Mouse (Mus musculus) liver, embryonic 16.5 days (tissue): ENCODE results near the gene Pcnp. TPM values are rescaled to one million over a fixed set of nuclear protein-coding genes. Genes with fewer than 3 reads are reported as not detected.

Experiments used
- ATAC-seq: fragments of 200-750 bp; cut with Nextera tagmentation; 2 replicates; pipeline ENCODE4 v1.8.0; 2017; ENCODE audit warnings: low read depth, mild to moderate bottlenecking, moderate number of reproducible peaks, moderate library complexity
- H3K27ac ChIP-seq: fragments of 300-500 bp; sonication (generic); 2 replicates; pipeline ENCODE4 v1.5.1; 2014; ENCODE audit warnings: mild to moderate bottlenecking, low read length
- H3K27me3 ChIP-seq: fragments of 300-500 bp; sonication (generic); 2 replicates; pipeline ENCODE4 v1.6.1; 2014; ENCODE audit warnings: low read depth, low read length, mixed read lengths; ENCODE audit not compliant: control insufficient read depth, insufficient read depth
- H3K36me3 ChIP-seq: fragments of 300-500 bp; sonication (generic); 2 replicates; pipeline ENCODE4 v1.6.1; 2014; ENCODE audit warnings: mild to moderate bottlenecking; ENCODE audit not compliant: control insufficient read depth, insufficient read depth
- H3K4me1 ChIP-seq: fragments of 300-500 bp; sonication (generic); 2 replicates; pipeline ENCODE4 v1.6.1; 2014; ENCODE audit warnings: low read depth, low read length, mixed read lengths; ENCODE audit not compliant: control insufficient read depth
- H3K4me2 ChIP-seq: fragments of 300-500 bp; sonication (generic); 2 replicates; pipeline ENCODE4 v1.6.1; 2014; ENCODE audit warnings: low read depth, low read length, mixed read lengths
- H3K4me3 ChIP-seq: fragments of 300-500 bp; sonication (generic); 2 replicates; pipeline ENCODE4 v1.5.1; 2014; ENCODE audit warnings: low read depth, mild to moderate bottlenecking, low read length
- H3K9ac ChIP-seq: fragments of 300-500 bp; sonication (generic); 2 replicates; pipeline ENCODE4 v1.6.1; 2014; ENCODE audit warnings: low read depth, low read length
- H3K9me3 ChIP-seq: fragments of 300-500 bp; sonication (generic); replicated peaks from 2 replicates; pipeline ENCODE4 v1.6.1; 2016; ENCODE audit warnings: low read length; ENCODE audit not compliant: control insufficient read depth
- WGBS: fragments of 180-500 bp; shearing (Covaris S2); extraction: QIAGEN DNeasy Blood & Tissue Kit; methylation state at CpG from one replicate; pipeline ENCODE4 v1.1.7; 2014; ENCODE audit not compliant: insufficient replicate concordance; 5-methylcytosine and 5-hydroxymethylcytosine counted together
- polyA plus RNA-seq: library from polyadenylated mRNA; unstranded; fragments of >200 nt; fragmentation: Nextera tagmentation; extraction: Ambion mirVana; gene quantifications from 2 replicates; pipeline ENCODE4 v1.2.1, GENCODE M21; 2015

Gene Pcnp
- polyA plus RNA-seq, 1 experiment from 2014 or later, result 76.6 TPM

DNA sequence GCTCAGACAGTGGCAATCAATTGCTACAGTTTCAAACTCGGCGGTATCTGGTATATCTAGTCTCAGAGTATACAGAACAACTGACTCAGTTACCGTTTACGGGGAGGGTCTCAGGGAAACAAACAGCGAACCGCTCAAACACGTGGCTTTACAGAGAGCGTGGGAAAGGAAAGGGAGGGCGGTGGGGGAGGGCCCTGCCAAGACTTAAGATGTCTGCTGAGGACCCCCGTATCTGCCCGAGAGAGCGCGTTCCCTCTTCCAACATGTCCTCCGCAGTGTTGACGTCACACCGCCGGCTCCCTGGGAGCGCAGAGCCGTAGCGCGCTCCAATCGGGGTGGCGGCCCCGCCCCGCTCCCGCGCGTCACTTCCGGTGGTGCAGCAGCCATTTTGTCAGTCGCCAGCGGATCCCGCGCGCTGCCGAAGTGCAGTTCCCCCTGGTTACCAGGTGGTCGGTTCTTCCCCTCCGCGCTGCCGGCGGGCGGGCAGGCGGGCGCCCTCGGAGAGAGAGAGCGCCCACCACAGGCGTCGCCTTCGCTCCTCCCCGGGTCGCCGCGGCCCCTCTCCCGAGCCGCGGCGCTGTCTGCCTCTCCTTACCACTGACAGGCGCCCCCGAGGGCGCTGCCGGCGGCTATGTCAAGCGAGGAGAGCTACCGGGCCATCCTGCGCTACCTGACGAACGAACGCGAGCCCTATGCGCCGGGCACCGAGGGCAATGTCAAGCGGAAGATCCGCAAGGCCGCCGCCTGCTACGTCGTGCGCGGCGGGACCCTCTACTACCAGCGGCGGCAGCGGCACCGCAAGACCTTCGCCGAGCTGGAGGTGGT is 55.9 kb downstream of the Pcnp start, which contains the start of gene Zbtb11:
Gene Zbtb11 (plus strand): TSS at position 453 of the 825 bp plus-strand sequence.
- H3K4me2 ChIP-seq, result peak within 1 kb of the TSS; percentile 92
- under 1% methylated on average over 78 of the region's 86 CpGs for WGBS
- peaks cover 25% of the 10 kb centered on the region for H3K4me1 ChIP-seq
- H3K4me3 ChIP-seq, result peak within 1 kb of the TSS; percentile 99
- H3K9me3 ChIP-seq, result no peaks in the 10 kb centered on the region
- H3K27me3 ChIP-seq, result no peaks in the 10 kb centered on the region
- H3K9ac ChIP-seq, result peak within 1 kb of the TSS; percentile 98
- H3K27ac ChIP-seq, result peak within 1 kb of the TSS; percentile 94
- peaks cover 32% of the 10 kb centered on the region for H3K36me3 ChIP-seq
- ATAC-seq, result peak; percentile 91

DNA sequence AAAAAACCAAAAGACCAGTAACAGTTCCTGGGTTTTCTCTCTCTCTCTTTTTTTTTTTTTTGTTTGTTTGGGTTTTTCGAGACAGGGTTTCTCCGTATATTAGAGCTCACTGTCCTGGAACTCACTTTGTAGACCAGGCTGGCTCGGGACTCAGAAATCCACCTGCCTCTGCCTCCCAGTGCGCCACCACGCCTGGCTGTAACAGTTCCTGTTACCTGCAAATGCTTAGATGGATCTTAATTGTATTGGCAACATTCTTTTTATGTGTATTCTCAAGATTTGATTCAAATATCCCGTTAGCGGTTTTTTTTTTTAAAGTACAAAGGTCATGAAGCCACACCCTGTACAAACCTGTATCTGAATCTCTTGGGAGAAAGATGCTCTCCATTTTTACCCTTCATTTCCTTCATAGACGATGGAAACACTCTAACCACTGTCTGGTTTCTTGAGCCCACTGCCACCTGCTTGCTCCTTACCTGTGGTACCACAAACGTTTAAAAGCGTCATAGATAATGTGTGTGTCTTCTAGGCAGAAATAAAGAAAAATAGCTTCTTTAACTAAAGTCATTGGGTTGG is 56.8 kb downstream of the Pcnp start:
- no peak for ATAC-seq
- Histone ChIP-seq H3K4me1 (peaks cover 27% of the 10 kb centered on the region), H3K9me3 (no peaks in the 10 kb centered on the region), H3K4me3 (peak overlapping the region; percentile 99), H3K4me2 (peak overlapping the region; percentile 71), H3K27ac (peak overlapping the region; percentile 94), H3K36me3 (peaks cover 35% of the 10 kb centered on the region), H3K27me3 (no peaks in the 10 kb centered on the region), H3K9ac (peak overlapping the region; percentile 98)
- WGBS, result 45% methylated on average over 10 of the region's 10 CpGs

GRCm38 (mm10) chr16:55971735-55972615 is 57.6 kb downstream of the Pcnp start:
- Histone ChIP-seq H3K27me3 (no peaks in the 10 kb centered on the region), H3K4me1 (peaks cover 32% of the 10 kb centered on the region), H3K9ac (no peak overlapping the region), H3K36me3 (peaks cover 35% of the 10 kb centered on the region), H3K27ac (peak overlapping the region; percentile 12; the same call in 1 of the 2 replicates), H3K4me2 (no peak overlapping the region), H3K9me3 (no peaks in the 10 kb centered on the region), H3K4me3 (no peak overlapping the region)
- no peak for ATAC-seq
- WGBS, result 64% methylated on average over 6 of the region's 6 CpGs

DNA sequence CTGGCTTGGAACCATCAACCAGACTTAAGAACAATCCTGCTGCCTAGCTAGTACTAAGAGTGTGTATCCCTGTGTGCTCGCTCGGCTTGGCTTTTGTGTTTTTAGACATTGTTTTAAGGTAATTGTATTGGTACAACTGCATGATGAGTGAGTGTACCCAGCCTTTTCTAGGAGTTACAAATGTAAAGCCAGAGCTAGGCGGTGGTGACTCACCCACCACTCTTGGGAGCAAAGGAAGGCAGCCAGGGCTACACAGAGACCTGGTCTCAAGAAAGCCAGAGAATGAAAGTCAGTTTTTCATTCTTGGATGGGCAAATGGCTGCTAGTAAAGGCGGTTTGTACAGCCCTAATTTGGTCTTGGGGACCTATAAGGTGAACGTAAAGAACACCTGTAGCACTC is 59.1 kb downstream of the Pcnp start:
- Histone ChIP-seq H3K27me3 (no peaks in the 10 kb centered on the region), H3K27ac (no peak overlapping the region), H3K9me3 (no peaks in the 10 kb centered on the region), H3K9ac (no peak overlapping the region), H3K4me1 (peaks cover 28% of the 10 kb centered on the region), H3K4me2 (no peak overlapping the region), H3K36me3 (peaks cover 35% of the 10 kb centered on the region), H3K4me3 (no peak overlapping the region)
- no peak for ATAC-seq
- WGBS, result 87% methylated on average over 5 of the region's 5 CpGs

DNA sequence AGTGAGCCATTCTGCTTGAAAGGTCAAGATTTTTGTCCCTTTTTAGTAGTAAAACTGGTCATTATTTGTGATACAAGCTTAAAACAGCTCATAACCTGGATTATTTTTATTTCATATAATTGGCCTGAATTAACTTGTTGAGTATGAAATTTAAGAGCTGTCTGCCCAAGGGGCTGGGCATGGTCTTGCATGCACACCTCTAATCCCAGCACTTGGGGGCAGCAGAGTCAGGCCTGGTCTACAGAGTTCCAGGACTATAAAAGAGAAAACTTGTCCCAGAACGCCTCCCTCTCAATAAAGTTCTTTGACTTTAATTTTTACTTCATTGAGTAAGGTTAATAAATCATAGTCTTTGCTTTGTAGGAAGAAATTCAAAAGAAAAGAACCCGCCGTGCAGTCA is 60.4 kb downstream of the Pcnp start:
- Histone ChIP-seq H3K9me3 (no peaks in the 10 kb centered on the region), H3K27ac (no peak overlapping the region), H3K9ac (no peak overlapping the region), H3K27me3 (no peaks in the 10 kb centered on the region), H3K4me2 (no peak overlapping the region), H3K4me3 (no peak overlapping the region), H3K4me1 (peaks cover 25% of the 10 kb centered on the region), H3K36me3 (peaks cover 35% of the 10 kb centered on the region)
- 77% methylated on average over 3 of the region's 3 CpGs for WGBS
- ATAC-seq, result no peak

GRCm38 (mm10) chr16:55967221-55967620 is 62.3 kb downstream of the Pcnp start:
- H3K27me3 ChIP-seq, result no peaks in the 10 kb centered on the region
- peak overlapping the region; percentile 88 for H3K4me2 ChIP-seq
- H3K36me3 ChIP-seq, result peaks cover 34% of the 10 kb centered on the region
- peak overlapping the region; percentile 71 for H3K9ac ChIP-seq
- no peak for ATAC-seq
- peak overlapping the region; percentile 66 for H3K27ac ChIP-seq
- no peaks in the 10 kb centered on the region for H3K9me3 ChIP-seq
- 13% methylated on average over 1 of the region's 1 CpGs for WGBS
- H3K4me1 ChIP-seq, result peaks cover 18% of the 10 kb centered on the region
- H3K4me3 ChIP-seq, result peak overlapping the region; percentile 72

GRCm38 (mm10) chr16:55966212-55966871 is 63.2 kb downstream of the Pcnp start, which contains the start of gene Rpl24:
TSS of gene Rpl24 (plus strand) at chr16:55966275.
- peaks cover 18% of the 10 kb centered on the region for H3K4me1 ChIP-seq
- peak within 1 kb of the TSS; percentile 72 for H3K4me3 ChIP-seq
- H3K27ac ChIP-seq, result peak within 1 kb of the TSS; percentile 66
- no peaks in the 10 kb centered on the region for H3K9me3 ChIP-seq
- no peaks in the 10 kb centered on the region for H3K27me3 ChIP-seq
- under 1% methylated on average over 42 of the region's 42 CpGs for WGBS
- peak within 1 kb of the TSS; percentile 71 for H3K9ac ChIP-seq
- peaks cover 28% of the 10 kb centered on the region for H3K36me3 ChIP-seq
- H3K4me2 ChIP-seq, result peak within 1 kb of the TSS; percentile 88
- peak; percentile 94 for ATAC-seq

DNA sequence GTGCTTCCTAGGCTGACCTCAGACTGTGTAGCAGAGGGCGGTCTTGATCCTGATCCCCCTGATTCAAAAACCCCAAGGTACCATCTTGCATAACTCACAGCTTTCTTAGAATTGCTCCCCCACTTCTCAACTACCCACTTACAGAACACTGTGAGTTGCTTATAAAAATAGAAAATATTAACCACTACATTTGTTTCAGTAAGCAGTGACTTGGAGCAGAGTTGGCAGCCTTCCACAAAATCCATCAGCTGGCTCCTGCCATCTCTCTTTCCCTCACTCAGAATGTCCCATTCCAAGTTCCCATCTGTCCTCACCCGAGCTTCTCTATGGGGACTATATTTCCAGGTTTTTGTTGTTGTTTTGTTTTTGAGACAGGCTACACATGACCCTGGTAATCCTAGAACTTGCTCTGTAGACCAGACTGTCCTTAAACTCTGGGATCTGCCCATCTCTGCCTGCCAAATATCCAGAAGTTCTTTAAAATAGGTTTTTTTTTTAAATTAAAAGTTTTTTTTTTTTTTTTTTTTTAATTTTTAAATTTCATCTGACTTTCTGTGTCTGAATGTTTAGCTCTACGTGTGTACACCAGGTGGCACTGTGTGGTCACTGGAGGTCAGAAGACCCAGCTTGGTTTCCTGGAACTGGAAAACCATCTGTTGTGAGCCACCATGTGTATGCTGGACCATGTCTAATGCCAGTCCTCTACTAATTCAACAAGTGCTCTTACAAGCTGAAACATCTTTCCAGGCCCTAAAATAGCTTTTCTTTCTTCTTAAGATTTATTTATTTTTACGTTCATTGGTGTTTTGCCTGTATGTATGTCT is 65.2 kb downstream of the Pcnp start:
- 53% methylated on average over 4 of the region's 4 CpGs for WGBS

More for the DNA sequence above, 65.2 kb downstream of the Pcnp start:
- Histone ChIP-seq H3K27ac (no peak overlapping the region), H3K36me3 (peaks cover 8% of the 10 kb centered on the region), H3K4me3 (no peak overlapping the region), H3K9me3 (no peaks in the 10 kb centered on the region), H3K9ac (no peak overlapping the region), H3K27me3 (no peaks in the 10 kb centered on the region), H3K4me2 (no peak overlapping the region), H3K4me1 (peaks cover 15% of the 10 kb centered on the region)
- ATAC-seq, result no peak
